Mouse (Mus musculus): ENCODE results near the gene Them4. TPM values are rescaled to one million over a fixed set of nuclear protein-coding genes. Genes with fewer than 3 reads are reported as not detected.
A peak's percentile ranks its signal among the peaks of the same experiment; 100 is the strongest.

Them4 gene
- polyA plus RNA-seq, 1 experiment, result 22.1 TPM

DNA sequence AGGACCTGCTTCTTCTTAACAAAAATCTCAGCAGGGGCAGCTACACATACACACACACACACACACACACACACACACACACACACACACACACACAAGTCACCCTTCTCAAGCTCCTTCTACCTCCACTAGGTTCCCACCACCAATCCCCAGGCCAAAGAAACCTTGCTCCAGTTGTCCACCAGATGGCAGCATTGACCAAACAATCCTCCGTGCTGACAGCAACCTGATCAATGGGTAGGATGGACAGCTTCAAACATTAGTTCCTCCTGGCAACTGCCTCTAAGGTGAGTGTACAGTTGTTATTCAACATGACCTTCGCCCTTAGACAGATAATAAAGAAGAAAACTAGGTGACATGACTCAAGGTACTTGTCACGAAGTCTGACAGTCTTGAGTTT is 56.9 kb downstream of the Them4 start:
- peak; percentile 58 to 94 for DNase-seq (ENCODE audit: extremely low spot score in 1 of 2, low spot score in 1 of 2)

DNA sequence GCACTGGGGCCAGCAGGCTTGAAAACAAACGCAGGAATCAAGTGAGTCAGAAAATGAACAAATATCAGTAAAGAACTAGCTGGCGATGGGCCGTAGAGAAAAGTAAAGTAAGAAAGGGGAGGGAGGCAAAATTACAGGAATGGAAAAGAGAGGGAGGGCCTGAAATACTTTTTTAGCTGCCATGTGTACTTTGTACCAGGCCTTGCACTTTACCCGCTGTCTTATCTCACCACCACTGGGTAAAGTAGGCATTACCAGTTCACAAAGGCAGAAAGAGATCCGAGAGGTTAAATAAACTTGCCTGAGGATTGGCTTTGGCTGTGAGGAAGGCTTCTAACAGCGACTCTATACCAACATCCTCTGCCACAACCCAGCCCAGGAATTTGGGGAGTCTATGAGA is 57.6 kb downstream of the Them4 start:
- no peak for DNase-seq (ENCODE audit: extremely low spot score in 1 of 2, low spot score in 1 of 2)

DNA sequence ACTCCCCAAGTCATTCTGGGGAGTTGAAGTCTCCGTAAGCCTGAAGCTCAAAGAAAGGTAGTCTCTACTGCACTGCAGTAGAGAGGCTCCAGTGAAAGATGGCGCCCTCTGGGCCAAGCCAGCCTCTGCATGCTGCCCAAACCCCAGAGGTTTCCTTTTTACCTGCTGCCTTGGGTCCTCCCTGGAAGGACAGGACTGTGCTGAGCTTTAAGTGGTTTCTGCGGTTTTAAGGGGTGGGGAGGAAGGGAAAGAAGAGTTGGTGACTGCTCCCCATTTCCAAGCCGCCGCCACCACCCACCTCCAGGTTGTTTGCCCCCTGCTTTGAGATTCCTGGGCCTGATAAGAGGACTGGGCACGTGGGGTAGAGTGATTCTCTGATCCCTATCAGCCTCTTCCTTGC is 58.7 kb downstream of the Them4 start:
- no peak for DNase-seq (ENCODE audit: extremely low spot score in 1 of 2, low spot score in 1 of 2)

DNA sequence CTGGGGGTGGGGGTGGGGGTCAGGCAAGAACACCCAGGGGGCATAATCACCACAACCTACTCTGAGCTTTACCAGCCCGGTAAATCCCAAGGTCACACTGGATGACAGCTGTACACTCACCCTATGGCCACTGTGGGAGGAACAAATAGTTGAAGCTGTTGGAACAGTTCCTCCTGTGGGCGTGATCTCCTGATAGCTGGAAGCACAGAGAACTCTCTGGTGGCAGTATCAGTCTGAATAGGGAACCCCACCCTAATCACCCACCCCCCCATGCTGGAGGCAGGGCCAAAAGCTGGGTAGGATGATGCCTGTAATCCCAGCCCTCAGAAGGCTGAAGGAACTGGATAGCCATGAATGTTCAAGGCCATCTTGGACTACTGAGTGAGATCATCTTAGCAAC is 59.8 kb downstream of the Them4 start:
- no peak for DNase-seq (ENCODE audit: extremely low spot score in 1 of 2, low spot score in 1 of 2)

- no peak for DNase-seq (ENCODE audit: extremely low spot score in 1 of 2, low spot score in 1 of 2)
These were observed 61.7 kb downstream of the Them4 start for GRCm38 (mm10) chr3:94371637-94372036.

GRCm38 (mm10) chr3:94372038-94372437 is 62.1 kb downstream of the Them4 start:
- no peak for DNase-seq (ENCODE audit: extremely low spot score in 1 of 2, low spot score in 1 of 2)

DNA sequence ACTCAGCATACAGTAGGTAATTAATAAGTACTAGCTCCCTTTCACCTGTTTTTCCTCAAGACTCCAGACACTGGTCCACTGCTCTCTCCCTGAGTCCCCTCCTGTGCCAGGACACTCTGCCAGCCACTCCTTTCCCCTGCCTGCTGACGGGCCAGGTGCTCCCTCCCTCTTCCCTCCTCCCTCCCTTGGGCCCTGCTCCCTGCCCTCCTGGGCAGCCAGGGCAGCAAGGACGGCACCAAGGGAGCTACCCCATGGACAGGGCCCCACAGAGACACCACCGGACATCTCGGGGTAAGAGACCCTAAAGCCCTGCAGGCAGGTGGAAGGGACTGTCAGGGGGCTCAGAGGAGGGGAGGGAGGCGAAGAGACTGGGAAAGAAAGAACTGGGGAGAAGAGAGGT is 62.8 kb downstream of the Them4 start, which contains the start of gene Rorc:
Gene Rorc, plus strand, starts transcription at position 154 of the 400 bp plus-strand sequence.
- no peak for DNase-seq (ENCODE audit: extremely low spot score in 1 of 2, low spot score in 1 of 2)

DNA sequence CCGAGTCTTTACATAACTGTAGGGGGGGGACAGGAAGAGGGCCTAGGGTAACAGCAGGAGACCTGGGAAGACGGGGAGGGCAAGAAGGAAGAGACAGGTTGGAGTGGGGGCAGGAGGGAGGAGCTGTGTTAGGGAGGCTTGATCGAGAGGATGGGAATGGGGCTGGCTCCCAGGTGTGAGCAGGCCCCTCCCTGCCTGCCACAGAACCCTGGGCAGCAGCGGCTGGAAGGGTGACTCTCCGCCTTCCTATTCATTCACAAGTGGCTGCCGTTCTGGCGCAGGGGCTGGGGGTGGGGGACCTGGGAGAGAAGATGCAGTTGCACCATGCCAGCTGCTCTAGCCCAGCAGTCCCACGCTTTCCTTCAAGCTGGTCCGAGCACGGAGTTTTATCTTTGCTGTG is 63.2 kb downstream of the Them4 start:
- DNase-seq (ENCODE audit: extremely low spot score in 1 of 2, low spot score in 1 of 2), result no peak

DNA sequence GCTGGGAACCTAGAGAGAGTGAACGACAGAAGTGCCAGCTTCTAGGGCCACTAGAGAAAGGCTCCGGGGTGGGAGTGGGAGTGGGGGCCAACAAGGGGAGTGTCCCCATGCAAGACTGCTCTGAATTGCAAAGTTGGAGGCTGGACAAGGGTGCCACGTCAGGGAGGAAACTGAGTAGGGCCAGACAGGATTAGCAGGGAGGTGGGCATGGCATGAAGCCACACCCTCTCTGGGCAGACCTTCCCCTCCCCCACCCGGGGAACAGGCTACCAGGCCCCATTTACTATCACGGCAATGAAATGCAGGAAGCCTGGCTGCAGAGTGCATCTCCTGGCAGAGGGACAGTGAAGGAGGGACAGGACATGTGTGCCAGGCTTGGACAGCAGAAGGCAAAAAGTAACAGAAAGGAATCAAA is 63.7 kb downstream of the Them4 start:
- DNase-seq (ENCODE audit: extremely low spot score in 1 of 2, low spot score in 1 of 2), result no peak

DNA sequence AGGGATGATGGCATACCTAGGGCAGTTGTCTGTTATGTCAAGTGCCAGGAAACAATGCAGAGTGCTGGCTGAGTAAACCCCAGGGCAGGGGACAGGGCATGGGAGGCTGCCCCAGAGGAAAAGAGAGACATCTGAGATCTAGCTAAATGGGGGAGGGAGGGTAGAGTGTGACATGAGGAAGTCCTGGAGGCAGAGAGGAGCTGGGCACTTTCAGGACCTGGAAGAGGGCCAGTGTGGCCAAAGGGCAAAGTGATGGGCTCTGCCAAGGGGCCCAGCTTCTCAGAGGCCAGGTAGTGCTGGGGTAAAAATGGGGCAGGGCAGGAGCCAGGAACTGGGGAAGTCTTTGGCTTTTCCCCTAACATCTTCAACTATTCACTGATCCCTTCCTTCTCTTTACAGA is 64.7 kb downstream of the Them4 start:
- no peak for DNase-seq (ENCODE audit: extremely low spot score in 1 of 2, low spot score in 1 of 2)

GRCm38 (mm10) chr3:94375146-94375545 is 65.3 kb downstream of the Them4 start:
- DNase-seq (ENCODE audit: extremely low spot score in 1 of 2, low spot score in 1 of 2), result no peak

DNA sequence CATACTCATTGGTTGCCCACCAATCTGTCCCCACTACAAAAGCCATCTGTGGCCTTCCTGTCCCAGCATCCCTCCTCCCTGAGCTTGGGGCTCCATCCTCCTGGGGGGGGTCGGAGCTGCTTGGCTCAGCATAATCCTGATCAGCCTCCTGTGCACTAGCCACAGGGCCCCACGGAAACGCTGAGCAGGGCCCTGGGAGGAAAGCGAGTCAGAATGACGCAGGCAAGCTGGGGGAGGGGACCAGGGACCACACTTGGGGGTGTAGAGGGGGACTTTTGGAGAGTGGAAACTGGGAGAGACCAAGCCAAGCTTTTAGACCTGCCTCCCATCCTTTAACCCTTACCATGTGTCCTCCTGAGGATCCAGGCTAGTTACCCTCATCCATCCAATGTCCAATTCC is 66.0 kb downstream of the Them4 start:
- DNase-seq (ENCODE audit: extremely low spot score in 1 of 2, low spot score in 1 of 2), result no peak

- DNase-seq (ENCODE audit: extremely low spot score in 1 of 2, low spot score in 1 of 2), result no peak
These were observed 67.4 kb downstream of the Them4 start for GRCm38 (mm10) chr3:94377028-94377923.

GRCm38 (mm10) chr3:94379831-94380510 is 70.1 kb downstream of the Them4 start:
- peak in 1 of 2 experiments; percentile 47 for DNase-seq (ENCODE audit: extremely low spot score in 1 of 2, low spot score in 1 of 2)

Other genes with a start within 250 kb of the Them4 start
- not detected in 2 replicates for gene Gm10697, start 237.4 kb upstream of the Them4 start, polyA plus RNA-seq (2012; rRNA removed)
- gene Gm10696, start 131.9 kb upstream of the Them4 start, polyA plus RNA-seq (2012; rRNA removed), result not detected in 2 replicates
- not detected in 2 replicates for gene Gm5286, start 113.4 kb upstream of the Them4 start, polyA plus RNA-seq (2012; rRNA removed)
- not detected in 2 replicates for gene Gm4778, start 46.1 kb upstream of the Them4 start, polyA plus RNA-seq (2012; rRNA removed)
- gene Them5, start 32.0 kb downstream of the Them4 start, polyA plus RNA-seq (2012; rRNA removed), result not detected in 2 replicates
- gene C2cd4d, start 52.3 kb downstream of the Them4 start, polyA plus RNA-seq (2012; rRNA removed), result 1.4 and 1.5 TPM in 2 replicates
- 0.95 and 1.1 TPM in 2 replicates for gene Rorc, start 62.7 kb downstream of the Them4 start, polyA plus RNA-seq (2012; rRNA removed)
- gene Lingo4, start 88.4 kb downstream of the Them4 start, polyA plus RNA-seq (2012; rRNA removed), result 0.40 and 0.55 TPM in 2 replicates
- 15.5 and 17.0 TPM in 2 replicates for gene Tdrkh, start 103.2 kb downstream of the Them4 start, polyA plus RNA-seq (2012; rRNA removed)
- gene Mrpl9, start 133.2 kb downstream of the Them4 start, polyA plus RNA-seq (2012; rRNA removed), result 49.4 and 52.5 TPM in 2 replicates
- 0.19 and 0.28 TPM in 2 replicates for gene Oaz3, start 133.8 kb downstream of the Them4 start, polyA plus RNA-seq (2012; rRNA removed)
- gene Celf3, start 168.2 kb downstream of the Them4 start, polyA plus RNA-seq (2012; rRNA removed), result 410 and 454 TPM in 2 replicates
- gene Riiad1, start 170.3 kb downstream of the Them4 start, polyA plus RNA-seq (2012; rRNA removed), result 3.5 and 4.6 TPM in 2 replicates

Data from frontal cortex, adult 2 months (tissue).